Mouse (Mus musculus) stomach, embryonic 14.5 days (tissue): ENCODE results near the gene Ift81. TPM values are rescaled to one million over a fixed set of nuclear protein-coding genes. Genes with fewer than 3 reads are reported as not detected.

Source experiments
- ATAC-seq: fragments of 200-750 bp; cut with Nextera tagmentation; 2 replicates; pipeline ENCODE4 v1.8.0; 2017; ENCODE audit warnings: low read depth, moderate TSS enrichment; ENCODE audit not compliant: insufficient number of reproducible peaks, insufficient read depth, low FRiP score
- H3K27ac ChIP-seq: fragments of 300-500 bp; sonication (generic); 2 replicates; pipeline ENCODE4 v1.5.1; 2014; ENCODE audit warnings: mild to moderate bottlenecking, low read length, moderate library complexity, mixed read lengths
- H3K27me3 ChIP-seq: fragments of 300-500 bp; sonication (generic); 2 replicates; pipeline ENCODE4 v1.6.1; 2014; ENCODE audit warnings: low read length, control low read depth, mixed read lengths; ENCODE audit not compliant: control insufficient read depth, insufficient read depth
- H3K36me3 ChIP-seq: fragments of 300-500 bp; sonication (generic); 2 replicates; pipeline ENCODE4 v1.6.1; 2014; ENCODE audit warnings: mild to moderate bottlenecking, control low read depth, low read length, moderate library complexity, mixed read lengths; ENCODE audit not compliant: control insufficient read depth, insufficient read depth
- H3K4me1 ChIP-seq: fragments of 300-500 bp; sonication (generic); 2 replicates; pipeline ENCODE4 v1.6.1; 2014; ENCODE audit warnings: low read length, control low read depth, mixed read lengths; ENCODE audit not compliant: control insufficient read depth, insufficient read depth
- H3K4me2 ChIP-seq: fragments of 300-500 bp; sonication (generic); replicated peaks from 2 replicates; pipeline ENCODE4 v1.6.1; 2014; ENCODE audit warnings: low read depth, low read length, control low read depth
- H3K4me3 ChIP-seq: fragments of 300-500 bp; sonication (generic); 2 replicates; pipeline ENCODE4 v1.5.1; 2014; ENCODE audit warnings: low read depth, low read length, control low read depth
- H3K9ac ChIP-seq: fragments of 300-500 bp; sonication (generic); replicated peaks from 2 replicates; pipeline ENCODE4 v1.6.1; 2014; ENCODE audit warnings: low read depth, mild to moderate bottlenecking, control low read depth, low read length, moderate library complexity, mixed read lengths
- H3K9me3 ChIP-seq: fragments of 300-500 bp; sonication (generic); 2 replicates; pipeline ENCODE4 v1.6.1; 2016; ENCODE audit warnings: low read depth, low read length, control low read depth; ENCODE audit not compliant: control insufficient read depth
- WGBS: fragments of 180-500 bp; shearing (Covaris S2); extraction: QIAGEN DNeasy Blood & Tissue Kit; methylation state at CpG from one replicate; pipeline ENCODE4 v1.1.7; 2014; 5-methylcytosine and 5-hydroxymethylcytosine counted together
- polyA plus RNA-seq: library from polyadenylated mRNA; unstranded; fragments of >200 nt; fragmentation: Nextera tagmentation; extraction: Ambion mirVana; gene quantifications from 2 replicates; pipeline ENCODE4 v1.2.1, GENCODE M21; 2014

The Ift81 gene
- polyA plus RNA-seq, 1 experiment from 2014 or later, result 50.8 TPM

- Histone ChIP-seq H3K4me2 (no peak overlapping the region), H3K27me3 (no peaks in the 10 kb centered on the region), H3K9ac (no peak overlapping the region), H3K9me3 (no peaks in the 10 kb centered on the region), H3K27ac (no peak overlapping the region), H3K4me1 (no peaks in the 10 kb centered on the region), H3K36me3 (no peaks in the 10 kb centered on the region), H3K4me3 (no peak overlapping the region)
- WGBS, result 94% methylated on average over 4 of the region's 4 CpGs
- ATAC-seq, result no peak
Measured at GRCm38 (mm10) chr5:122639517-122639916, 25.2 kb upstream of the Ift81 start.

GRCm38 (mm10) chr5:122638296-122638695 is 24.0 kb upstream of the Ift81 start:
- Histone ChIP-seq H3K9me3 (no peaks in the 10 kb centered on the region), H3K4me2 (no peak overlapping the region), H3K4me1 (no peaks in the 10 kb centered on the region), H3K27me3 (no peaks in the 10 kb centered on the region), H3K9ac (no peak overlapping the region), H3K27ac (no peak overlapping the region), H3K4me3 (no peak overlapping the region), H3K36me3 (no peaks in the 10 kb centered on the region)
- WGBS, result 80% methylated on average over 2 of the region's 2 CpGs
- ATAC-seq, result no peak

GRCm38 (mm10) chr5:122636958-122637357 is 22.6 kb upstream of the Ift81 start:
- no peak for ATAC-seq
- no peak overlapping the region for H3K4me3 ChIP-seq
- no peaks in the 10 kb centered on the region for H3K36me3 ChIP-seq
- H3K4me1 ChIP-seq, result no peaks in the 10 kb centered on the region
- no peak overlapping the region for H3K9ac ChIP-seq
- no peaks in the 10 kb centered on the region for H3K9me3 ChIP-seq
- H3K4me2 ChIP-seq, result peak overlapping the region; percentile 11; the same call in 1 of the 2 replicates
- 42% methylated on average over 16 of the region's 16 CpGs for WGBS
- H3K27ac ChIP-seq, result no peak overlapping the region
- no peaks in the 10 kb centered on the region for H3K27me3 ChIP-seq

- Histone ChIP-seq H3K4me1 (no peaks in the 10 kb centered on the region), H3K27ac (no peak overlapping the region), H3K36me3 (no peaks in the 10 kb centered on the region), H3K9ac (no peak overlapping the region), H3K27me3 (no peaks in the 10 kb centered on the region), H3K4me2 (no peak overlapping the region), H3K4me3 (no peak overlapping the region), H3K9me3 (no peaks in the 10 kb centered on the region)
- no peak for ATAC-seq
- 79% methylated on average over 9 of the region's 9 CpGs for WGBS
Measured at GRCm38 (mm10) chr5:122636308-122636707, 22.0 kb upstream of the Ift81 start.

GRCm38 (mm10) chr5:122635228-122635627 is 20.9 kb upstream of the Ift81 start:
- no peaks in the 10 kb centered on the region for H3K27me3 ChIP-seq
- no peaks in the 10 kb centered on the region for H3K36me3 ChIP-seq
- H3K27ac ChIP-seq, result no peak overlapping the region
- no peak overlapping the region for H3K9ac ChIP-seq
- no peaks in the 10 kb centered on the region for H3K4me1 ChIP-seq
- no peak overlapping the region for H3K4me2 ChIP-seq
- no peaks in the 10 kb centered on the region for H3K9me3 ChIP-seq
- no peak overlapping the region for H3K4me3 ChIP-seq
- no peak for ATAC-seq
- 76% methylated on average over 8 of the region's 8 CpGs for WGBS

- Histone ChIP-seq H3K27ac (no peak overlapping the region), H3K9me3 (no peaks in the 10 kb centered on the region), H3K4me3 (no peak overlapping the region), H3K4me2 (no peak overlapping the region), H3K4me1 (no peaks in the 10 kb centered on the region), H3K36me3 (no peaks in the 10 kb centered on the region), H3K27me3 (no peaks in the 10 kb centered on the region), H3K9ac (no peak overlapping the region)
- 41% methylated on average over 2 of the region's 2 CpGs for WGBS
- peak; percentile 74; the same call in 1 of the 2 replicates for ATAC-seq
Measured at GRCm38 (mm10) chr5:122627243-122627642, 12.9 kb upstream of the Ift81 start.

GRCm38 (mm10) chr5:122625565-122626252 is 11.4 kb upstream of the Ift81 start:
- no peak overlapping the region for H3K4me3 ChIP-seq
- H3K4me1 ChIP-seq, result peaks cover 10% of the 10 kb centered on the region
- H3K27ac ChIP-seq, result no peak overlapping the region
- H3K36me3 ChIP-seq, result no peaks in the 10 kb centered on the region
- H3K9ac ChIP-seq, result no peak overlapping the region
- no peaks in the 10 kb centered on the region for H3K9me3 ChIP-seq
- no peak overlapping the region for H3K4me2 ChIP-seq
- H3K27me3 ChIP-seq, result no peaks in the 10 kb centered on the region
- no peak for ATAC-seq
- 84% methylated on average over 14 of the region's 14 CpGs for WGBS

GRCm38 (mm10) chr5:122624952-122625479 is 10.7 kb upstream of the Ift81 start:
- H3K36me3 ChIP-seq, result no peaks in the 10 kb centered on the region
- no peak overlapping the region for H3K4me3 ChIP-seq
- no peaks in the 10 kb centered on the region for H3K9me3 ChIP-seq
- H3K27me3 ChIP-seq, result no peaks in the 10 kb centered on the region
- no peak overlapping the region for H3K9ac ChIP-seq
- WGBS, result 85% methylated on average over 11 of the region's 11 CpGs
- H3K4me2 ChIP-seq, result no peak overlapping the region
- H3K4me1 ChIP-seq, result peaks cover 10% of the 10 kb centered on the region
- H3K27ac ChIP-seq, result no peak overlapping the region
- no peak for ATAC-seq

GRCm38 (mm10) chr5:122623861-122624260 is 9.5 kb upstream of the Ift81 start:
- H3K9me3 ChIP-seq, result no peaks in the 10 kb centered on the region
- peaks cover 10% of the 10 kb centered on the region for H3K4me1 ChIP-seq
- no peak overlapping the region for H3K4me3 ChIP-seq
- H3K27me3 ChIP-seq, result no peaks in the 10 kb centered on the region
- no peak overlapping the region for H3K27ac ChIP-seq
- no peak overlapping the region for H3K9ac ChIP-seq
- H3K4me2 ChIP-seq, result no peak overlapping the region
- ATAC-seq, result no peak
- WGBS, result 85% methylated on average over 9 of the region's 9 CpGs
- no peaks in the 10 kb centered on the region for H3K36me3 ChIP-seq
